Mouse (Mus musculus) intestine, embryonic 16.5 days (tissue): Measurements from ENCODE around the gene Hydin. TPM values are rescaled to one million over a fixed set of nuclear protein-coding genes. Genes with fewer than 3 reads are reported as not detected.

Source experiments
- ATAC-seq: fragments of 200-750 bp; cut with Nextera tagmentation; 2 replicates; pipeline ENCODE4 v1.8.0; 2017; ENCODE audit warnings: moderate TSS enrichment, moderate library complexity
- H3K27ac ChIP-seq: fragments of 300-500 bp; sonication (generic); 2 replicates; pipeline ENCODE4 v1.5.1; 2014; ENCODE audit warnings: mild to moderate bottlenecking, low read length
- H3K27me3 ChIP-seq: fragments of 300-500 bp; sonication (generic); replicated peaks from 2 replicates; pipeline ENCODE4 v1.6.1; 2014; ENCODE audit warnings: low read length, control low read depth, mixed read lengths; ENCODE audit not compliant: control insufficient read depth, insufficient read depth
- H3K36me3 ChIP-seq: fragments of 300-500 bp; sonication (generic); 2 replicates; pipeline ENCODE4 v1.6.1; 2014; ENCODE audit warnings: low read length, control low read depth; ENCODE audit not compliant: control insufficient read depth, insufficient read depth
- H3K4me1 ChIP-seq: fragments of 300-500 bp; sonication (generic); 2 replicates; pipeline ENCODE4 v1.6.1; 2014; ENCODE audit warnings: low read length, control low read depth, mixed read lengths; ENCODE audit not compliant: control insufficient read depth, insufficient read depth
- H3K4me2 ChIP-seq: fragments of 300-500 bp; sonication (generic); 2 replicates; pipeline ENCODE4 v1.6.1; 2014; ENCODE audit warnings: low read depth, low read length, control low read depth
- H3K4me3 ChIP-seq: fragments of 300-500 bp; sonication (generic); 2 replicates; pipeline ENCODE4 v1.5.1; 2014; ENCODE audit warnings: mild to moderate bottlenecking, low read length
- H3K9ac ChIP-seq: fragments of 300-500 bp; sonication (generic); 2 replicates; pipeline ENCODE4 v1.6.1; 2014; ENCODE audit warnings: low read depth, low read length
- H3K9me3 ChIP-seq: fragments of 300-500 bp; sonication (generic); 2 replicates; pipeline ENCODE4 v1.6.1; 2016; ENCODE audit warnings: low read length, control low read depth; ENCODE audit not compliant: control insufficient read depth
- WGBS: fragments of 180-500 bp; shearing (Covaris S2); extraction: QIAGEN DNeasy Blood & Tissue Kit; methylation state at CpG from one replicate; pipeline ENCODE4 v1.1.7; 2014; 5-methylcytosine and 5-hydroxymethylcytosine counted together
- polyA plus RNA-seq: library from polyadenylated mRNA; unstranded; fragments of >200 nt; fragmentation: Nextera tagmentation; extraction: Ambion mirVana; gene quantifications from 2 replicates; pipeline ENCODE4 v1.2.1, GENCODE M21; 2015

The Hydin gene
- polyA plus RNA-seq, 1 experiment from 2014 or later: 0.06 TPM

GRCm38 (mm10) chr8:110486020-110486419 is 219.2 kb downstream of the Hydin start:
- no peak overlapping the region for H3K4me2 ChIP-seq
- H3K4me1 ChIP-seq: no peaks in the 10 kb centered on the region
- H3K27ac ChIP-seq: no peak overlapping the region
- H3K36me3 ChIP-seq: no peaks in the 10 kb centered on the region
- H3K9me3 ChIP-seq: no peaks in the 10 kb centered on the region; the same call in 1 of the 2 replicates
- no peaks in the 10 kb centered on the region for H3K27me3 ChIP-seq
- no peak overlapping the region for H3K9ac ChIP-seq
- no peak overlapping the region for H3K4me3 ChIP-seq
- WGBS: 70% methylated on average over 13 of the region's 13 CpGs
- no peak for ATAC-seq

GRCm38 (mm10) chr8:110487644-110488043 is 220.9 kb downstream of the Hydin start:
- no peak overlapping the region for H3K4me2 ChIP-seq
- H3K36me3 ChIP-seq: no peaks in the 10 kb centered on the region
- no peak overlapping the region for H3K4me3 ChIP-seq
- no peak overlapping the region for H3K9ac ChIP-seq
- ATAC-seq: no peak
- no peaks in the 10 kb centered on the region; the same call in 1 of the 2 replicates for H3K9me3 ChIP-seq
- no peaks in the 10 kb centered on the region for H3K4me1 ChIP-seq
- WGBS: 93% methylated on average over 6 of the region's 6 CpGs
- no peak overlapping the region for H3K27ac ChIP-seq
- no peaks in the 10 kb centered on the region for H3K27me3 ChIP-seq

- Histone ChIP-seq H3K4me3 (no peak overlapping the region), H3K9me3 (no peaks in the 10 kb centered on the region; the same call in 1 of the 2 replicates), H3K4me1 (no peaks in the 10 kb centered on the region), H3K9ac (no peak overlapping the region), H3K27ac (no peak overlapping the region), H3K36me3 (no peaks in the 10 kb centered on the region), H3K4me2 (no peak overlapping the region), H3K27me3 (no peaks in the 10 kb centered on the region)
- WGBS: 77% methylated on average over 4 of the region's 4 CpGs
- no peak for ATAC-seq
Observed at GRCm38 (mm10) chr8:110489344-110489743, 222.6 kb downstream of the Hydin start.

- Histone ChIP-seq H3K4me2 (no peak overlapping the region), H3K4me3 (no peak overlapping the region), H3K27ac (no peak overlapping the region), H3K9me3 (no peaks in the 10 kb centered on the region; the same call in 1 of the 2 replicates), H3K9ac (no peak overlapping the region), H3K36me3 (no peaks in the 10 kb centered on the region), H3K4me1 (no peaks in the 10 kb centered on the region), H3K27me3 (no peaks in the 10 kb centered on the region)
- WGBS: 90% methylated on average over 5 of the region's 5 CpGs
- no peak for ATAC-seq
Observed at GRCm38 (mm10) chr8:110491118-110491517, 224.3 kb downstream of the Hydin start.

GRCm38 (mm10) chr8:110496286-110496685 is 229.5 kb downstream of the Hydin start:
- Histone ChIP-seq H3K27ac (no peak overlapping the region), H3K4me2 (no peak overlapping the region), H3K36me3 (no peaks in the 10 kb centered on the region), H3K9me3 (no peaks in the 10 kb centered on the region), H3K4me1 (no peaks in the 10 kb centered on the region), H3K27me3 (no peaks in the 10 kb centered on the region), H3K4me3 (no peak overlapping the region), H3K9ac (no peak overlapping the region)
- ATAC-seq: no peak
- 80% methylated on average over 9 of the region's 9 CpGs for WGBS

GRCm38 (mm10) chr8:110500253-110500652 is 233.5 kb downstream of the Hydin start:
- H3K4me3 ChIP-seq: no peak overlapping the region
- peak; percentile 96 for ATAC-seq
- no peak overlapping the region for H3K27ac ChIP-seq
- no peaks in the 10 kb centered on the region for H3K4me1 ChIP-seq
- WGBS: 20% methylated on average over 9 of the region's 10 CpGs
- no peaks in the 10 kb centered on the region for H3K27me3 ChIP-seq
- no peak overlapping the region for H3K9ac ChIP-seq
- H3K4me2 ChIP-seq: no peak overlapping the region
- H3K9me3 ChIP-seq: no peaks in the 10 kb centered on the region
- no peaks in the 10 kb centered on the region for H3K36me3 ChIP-seq

- 73% methylated on average over 6 of the region's 6 CpGs for WGBS
- ATAC-seq: no peak
- no peaks in the 10 kb centered on the region for H3K27me3 ChIP-seq
- H3K27ac ChIP-seq: no peak overlapping the region
- no peak overlapping the region for H3K4me3 ChIP-seq
- H3K9ac ChIP-seq: no peak overlapping the region
- H3K36me3 ChIP-seq: no peaks in the 10 kb centered on the region
- no peaks in the 10 kb centered on the region for H3K4me1 ChIP-seq
- no peak overlapping the region for H3K4me2 ChIP-seq
- no peaks in the 10 kb centered on the region for H3K9me3 ChIP-seq
Observed at GRCm38 (mm10) chr8:110500661-110501060, 233.9 kb downstream of the Hydin start.

GRCm38 (mm10) chr8:110501330-110501729 is 234.6 kb downstream of the Hydin start:
- no peaks in the 10 kb centered on the region for H3K36me3 ChIP-seq
- no peak overlapping the region for H3K4me3 ChIP-seq
- no peaks in the 10 kb centered on the region for H3K9me3 ChIP-seq
- no peak overlapping the region for H3K27ac ChIP-seq
- 87% methylated on average over 4 of the region's 4 CpGs for WGBS
- H3K9ac ChIP-seq: no peak overlapping the region
- H3K4me2 ChIP-seq: no peak overlapping the region
- no peaks in the 10 kb centered on the region for H3K4me1 ChIP-seq
- ATAC-seq: no peak
- no peaks in the 10 kb centered on the region for H3K27me3 ChIP-seq

- Histone ChIP-seq H3K4me3 (no peak overlapping the region), H3K9me3 (no peaks in the 10 kb centered on the region), H3K27me3 (no peaks in the 10 kb centered on the region), H3K4me2 (0 out of 2 replicates have a peak overlapping the region, but pooled peaks have one; percentile 12), H3K4me1 (no peaks in the 10 kb centered on the region), H3K9ac (no peak overlapping the region), H3K36me3 (no peaks in the 10 kb centered on the region), H3K27ac (no peak overlapping the region)
- WGBS: 9% methylated on average over 10 of the region's 10 CpGs
- ATAC-seq: 0 out of 2 replicates have a peak, but pooled peaks have one; percentile 53
Observed at GRCm38 (mm10) chr8:110502880-110503279, 236.1 kb downstream of the Hydin start.

GRCm38 (mm10) chr8:110508766-110509165 is 242.0 kb downstream of the Hydin start:
- peaks cover 4% of the 10 kb centered on the region for H3K9me3 ChIP-seq
- H3K27ac ChIP-seq: no peak overlapping the region
- ATAC-seq: no peak
- no peaks in the 10 kb centered on the region for H3K27me3 ChIP-seq
- no peak overlapping the region for H3K4me2 ChIP-seq
- H3K4me3 ChIP-seq: no peak overlapping the region
- H3K9ac ChIP-seq: no peak overlapping the region
- no peaks in the 10 kb centered on the region for H3K4me1 ChIP-seq
- H3K36me3 ChIP-seq: no peaks in the 10 kb centered on the region
- 61% methylated on average over 3 of the region's 3 CpGs for WGBS
